Mouse (Mus musculus) liver, embryonic 11.5 days (tissue): ENCODE data around the gene Sppl2b. TPM values are rescaled to one million over a fixed set of nuclear protein-coding genes. Genes with fewer than 3 reads are reported as not detected.
"Not testable (repeated sequence)": the region's sequence is repeated elsewhere in the genome, so short reads cannot be mapped to it uniquely, and the experiment has no call there.

ENCODE experiments used
- ATAC-seq: fragments of 200-750 bp; cut with Nextera tagmentation; replicated peaks from 2 replicates; pipeline ENCODE4 v1.8.0; 2017; ENCODE audit warnings: moderate number of reproducible peaks, mild to moderate bottlenecking, moderate TSS enrichment, moderate library complexity; ENCODE audit not compliant: low FRiP score
- DNase-seq: peaks from one replicate; pipeline ENCODE4 v3.0.0-alpha.2; 2017; ENCODE audit warnings: low spot score
- H3K27ac ChIP-seq: fragments of 300-500 bp; sonication (generic); 2 replicates; pipeline ENCODE4 v1.5.1; 2014; ENCODE audit warnings: mild to moderate bottlenecking, low read depth, low read length, control low read depth
- H3K27me3 ChIP-seq: fragments of 300-500 bp; sonication (generic); replicated peaks from 2 replicates; pipeline ENCODE4 v1.6.1; 2014; ENCODE audit warnings: low read length, mixed read lengths; ENCODE audit not compliant: control insufficient read depth, insufficient read depth
- H3K36me3 ChIP-seq: fragments of 300-500 bp; sonication (generic); 2 replicates; pipeline ENCODE4 v1.6.1; 2014; ENCODE audit warnings: mild to moderate bottlenecking, low read length, moderate library complexity, mixed read lengths; ENCODE audit not compliant: control insufficient read depth, insufficient read depth
- H3K4me1 ChIP-seq: fragments of 300-500 bp; sonication (generic); replicated peaks from 2 replicates; pipeline ENCODE4 v1.6.1; 2014; ENCODE audit warnings: low read length, mixed read lengths; ENCODE audit not compliant: control insufficient read depth, insufficient read depth
- H3K4me2 ChIP-seq: fragments of 300-500 bp; sonication (generic); 2 replicates; pipeline ENCODE4 v1.6.1; 2014; ENCODE audit warnings: mild to moderate bottlenecking, control low read depth, moderate library complexity
- H3K4me3 ChIP-seq: fragments of 300-500 bp; sonication (generic); 2 replicates; pipeline ENCODE4 v1.5.1; 2014; ENCODE audit warnings: low read depth, low read length, control low read depth
- H3K9ac ChIP-seq: fragments of 300-500 bp; sonication (generic); 2 replicates; pipeline ENCODE4 v1.6.1; 2014; ENCODE audit warnings: low read depth, low read length, control low read depth
- H3K9me3 ChIP-seq: fragments of 300-500 bp; sonication (generic); 2 replicates; pipeline ENCODE4 v1.6.1; 2016; ENCODE audit warnings: low read length, inconsistent platforms, mixed read lengths; ENCODE audit not compliant: control insufficient read depth
- WGBS: fragments of 180-500 bp; shearing (Covaris S2); extraction: QIAGEN DNeasy Blood & Tissue Kit; methylation state at CpG from one replicate; pipeline ENCODE4 v1.1.7; 2014; 5-methylcytosine and 5-hydroxymethylcytosine counted together
- polyA plus RNA-seq: library from polyadenylated mRNA; unstranded; fragments of >200 nt; fragmentation: Nextera tagmentation; extraction: Ambion mirVana; gene quantifications from 2 replicates; pipeline ENCODE4 v1.2.1, GENCODE M21; 2014

The Sppl2b gene
- polyA plus RNA-seq, 1 experiment from 2014 or later, result 63.8 TPM

GRCm38 (mm10) chr10:80810084-80810483 lies 45.0 kb upstream of the Sppl2b start:
- Histone ChIP-seq H3K4me3 (peak overlapping the region; percentile 24), H3K36me3 (no peaks in the 10 kb centered on the region), H3K4me1 (peaks cover 46% of the 10 kb centered on the region), H3K27ac (no peak overlapping the region; the same call in 1 of the 2 replicates), H3K4me2 (peak overlapping the region; percentile 54), H3K9me3 (no peaks in the 10 kb centered on the region), H3K27me3 (peaks cover 44% of the 10 kb centered on the region), H3K9ac (no peak overlapping the region; the same call in 1 of the 2 replicates)
- no peak for ATAC-seq
- 7% methylated on average over 18 of the region's 20 CpGs for WGBS
- DNase-seq, result no peak

GRCm38 (mm10) chr10:80812391-80813041 lies 42.6 kb upstream of the Sppl2b start:
- Histone ChIP-seq H3K27ac (no peak overlapping the region), H3K4me2 (no peak overlapping the region), H3K9ac (no peak overlapping the region), H3K36me3 (no peaks in the 10 kb centered on the region), H3K4me1 (peaks cover 27% of the 10 kb centered on the region), H3K4me3 (no peak overlapping the region), H3K27me3 (peaks cover 32% of the 10 kb centered on the region), H3K9me3 (no peaks in the 10 kb centered on the region)
- ATAC-seq (no peak), DNase-seq (no peak)
- WGBS, result 66% methylated on average over 5 of the region's 5 CpGs

GRCm38 (mm10) chr10:80813366-80813765 lies 41.7 kb upstream of the Sppl2b start, which contains the start of gene Jsrp1:
Gene Jsrp1, minus strand, starts transcription at chr10:80813498.
- Histone ChIP-seq H3K4me3 (no peak within 1 kb of the TSS), H3K27me3 (peaks cover 24% of the 10 kb centered on the region), H3K4me2 (no peak within 1 kb of the TSS), H3K9me3 (no peaks in the 10 kb centered on the region), H3K36me3 (no peaks in the 10 kb centered on the region), H3K27ac (no peak within 1 kb of the TSS), H3K9ac (no peak within 1 kb of the TSS), H3K4me1 (peaks cover 19% of the 10 kb centered on the region)
- DNase-seq (no peak), ATAC-seq (no peak)
- WGBS, result 72% methylated on average over 4 of the region's 4 CpGs

GRCm38 (mm10) chr10:80814800-80815199 lies 40.3 kb upstream of the Sppl2b start:
- DNase-seq (no peak), ATAC-seq (no peak)
- no peak overlapping the region for H3K9ac ChIP-seq
- no peak overlapping the region for H3K4me2 ChIP-seq
- H3K4me3 ChIP-seq, result no peak overlapping the region
- peaks cover 16% of the 10 kb centered on the region for H3K4me1 ChIP-seq
- WGBS, result 60% methylated on average over 7 of the region's 7 CpGs
- H3K9me3 ChIP-seq, result no peaks in the 10 kb centered on the region
- peaks cover 9% of the 10 kb centered on the region for H3K27me3 ChIP-seq
- H3K27ac ChIP-seq, result no peak overlapping the region
- no peaks in the 10 kb centered on the region for H3K36me3 ChIP-seq

- H3K4me1 ChIP-seq, H3K9me3 ChIP-seq, ATAC-seq, H3K27me3 ChIP-seq, H3K9ac ChIP-seq, DNase-seq, H3K4me3 ChIP-seq, H3K4me2 ChIP-seq, H3K36me3 ChIP-seq, H3K27ac ChIP-seq: not testable (repeated sequence)
- 68% methylated on average over 3 of the region's 3 CpGs for WGBS
Observed at GRCm38 (mm10) chr10:80816303-80816702, 38.8 kb upstream of the Sppl2b start.

- WGBS, result 65% methylated on average over 2 of the region's 2 CpGs
- Histone ChIP-seq H3K4me2 (no peak overlapping the region), H3K4me3 (no peak overlapping the region), H3K9ac (no peak overlapping the region), H3K4me1 (peaks cover 10% of the 10 kb centered on the region), H3K27ac (no peak overlapping the region), H3K9me3 (no peaks in the 10 kb centered on the region), H3K36me3 (no peaks in the 10 kb centered on the region), H3K27me3 (no peaks in the 10 kb centered on the region)
- DNase-seq, result no peak
- no peak for ATAC-seq
Observed at GRCm38 (mm10) chr10:80817164-80817563, 37.9 kb upstream of the Sppl2b start.

GRCm38 (mm10) chr10:80817955-80818354 lies 37.1 kb upstream of the Sppl2b start:
- 83% methylated on average over 7 of the region's 7 CpGs for WGBS
- H3K4me3 ChIP-seq, DNase-seq, ATAC-seq, H3K9ac ChIP-seq, H3K9me3 ChIP-seq, H3K27me3 ChIP-seq, H3K36me3 ChIP-seq, H3K4me2 ChIP-seq, H3K4me1 ChIP-seq: not testable (repeated sequence)
- peak overlapping the region; percentile 88 for H3K27ac ChIP-seq

GRCm38 (mm10) chr10:80818599-80819281 lies 36.3 kb upstream of the Sppl2b start:
- Histone ChIP-seq H3K27me3 (no peaks in the 10 kb centered on the region), H3K9me3 (no peaks in the 10 kb centered on the region), H3K4me3 (no peak overlapping the region), H3K4me2 (peak overlapping the region; percentile 12), H3K9ac (0 out of 2 replicates have a peak overlapping the region, but pooled peaks have one; percentile 3), H3K27ac (peak overlapping the region; percentile 88), H3K4me1 (peaks cover 11% of the 10 kb centered on the region), H3K36me3 (no peaks in the 10 kb centered on the region)
- 42% methylated on average over 6 of the region's 6 CpGs for WGBS
- peak; percentile 96 for ATAC-seq
- no peak for DNase-seq
